ENCODE assay signal across 24 mouse cellular contexts in the genomic region with DNA sequence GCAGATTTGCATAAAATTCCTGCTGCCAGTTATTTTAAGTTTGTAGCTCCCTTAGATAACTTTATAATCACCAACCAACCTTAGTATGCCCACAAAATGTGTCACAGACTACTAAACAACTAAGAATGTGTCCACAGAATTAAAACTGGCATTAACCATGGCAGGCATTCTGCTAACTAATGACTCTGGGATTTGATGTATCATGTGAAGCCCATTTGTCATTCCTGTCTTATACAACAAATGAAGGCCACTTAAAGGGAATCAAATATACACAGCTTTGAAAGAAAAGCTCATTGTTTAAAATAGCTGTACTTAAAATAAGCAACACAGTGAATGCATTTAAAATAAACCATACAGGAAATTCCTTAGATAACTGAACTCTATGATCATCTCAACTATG. TPM values are rescaled to one million over a fixed set of nuclear protein-coding genes. Genes with fewer than 3 reads are reported as not detected.
DNase-seq lines count a peak whose midpoint lies in the region; ATAC-seq and TF ChIP-seq lines count a peak whose summit lies in the region.
"Had no signal": no experiment of that assay in that cellular context is flagged by ENCODE, and none has a peak within 500 bp of the region (broad histone marks: within the 10 kb centered on the region; RNA-seq: fewer than 3 reads in every experiment).

No protein-coding gene starts in this region.

- no peak for TF ChIP-seq CTCF in lung, embryonic 14.5 days (IDR thresholded peaks at IDR 0.05; ENCODE audit: low read depth)
- no peak for TF ChIP-seq CTCF in embryonic fibroblast, embryonic 13.5 days (IDR thresholded peaks at IDR 0.05; ENCODE audit: borderline replicate concordance, insufficient read depth, low read length)

- intact Hi-C loops in left cerebral cortex, postnatal 4 days (cut with DNase I): no loop called here

- peak; percentile 21 for DNase-seq in lung, embryonic 14.5 days
- no peak for DNase-seq in lung, postnatal 25 days (ENCODE audit: low spot score)
- DNase-seq in 3134 (ENCODE audit: extremely low read depth, insufficient read length, low spot score): peak; percentile 16
- peak; percentile 73 for DNase-seq in Muller cell, postnatal 12 days (ENCODE audit: inconsistent ontology term)
- no peak for DNase-seq in left cerebral cortex, postnatal 4 days
- DNase-seq: adrenal gland, adult 8-10 months; adrenal gland, postnatal 36 days; cerebellum, adult 9-10 months; cerebellum, postnatal 25 days; gastrocnemius, postnatal 10 days; gastrocnemius, postnatal 36 days; heart, adult 2 months had no signal

- H3K4me1 ChIP-seq in lung, embryonic 14.5 days (ENCODE audit: insufficient read depth): peaks cover 3% of the 10 kb centered on the region; the same call in 1 of the 2 replicates
- H3K4me1 ChIP-seq in embryonic fibroblast, embryonic 13.5 days (ENCODE audit: control insufficient read depth, insufficient read depth, low read length): peaks cover 6% of the 10 kb centered on the region; the same call in 1 of the 2 replicates
- H3K4me1 ChIP-seq in neural tube, embryonic 15.5 days: no peaks in the 10 kb centered on the region
- H3K4me1 ChIP-seq: embryonic facial prominence, embryonic 12.5 days; embryonic facial prominence, embryonic 15.5 days; forebrain, embryonic 12.5 days; forebrain, embryonic 15.5 days; hindbrain, embryonic 12.5 days; hindbrain, embryonic 15.5 days had no signal

- TF ChIP-seq POLR2A in embryonic fibroblast, embryonic 13.5 days (IDR thresholded peaks at IDR 0.05; ENCODE audit: low read depth, low read length): no peak

- H3K4me2 ChIP-seq in lung, embryonic 14.5 days: no peak overlapping the region
- no peak overlapping the region for H3K4me2 ChIP-seq in neural tube, embryonic 15.5 days
- H3K4me2 ChIP-seq: embryonic facial prominence, embryonic 12.5 days; embryonic facial prominence, embryonic 15.5 days; forebrain, embryonic 12.5 days; forebrain, embryonic 15.5 days; heart, embryonic 13.5 days; hindbrain, embryonic 12.5 days; hindbrain, embryonic 15.5 days had no signal

- no peaks in the 10 kb centered on the region for H3K27me3 ChIP-seq in lung, embryonic 14.5 days (ENCODE audit: insufficient read depth, low read length)
- no peaks in the 10 kb centered on the region for H3K27me3 ChIP-seq in neural tube, embryonic 15.5 days (replicated peaks)
- H3K27me3 ChIP-seq: embryonic facial prominence, embryonic 12.5 days; embryonic facial prominence, embryonic 15.5 days; forebrain, embryonic 12.5 days; forebrain, embryonic 15.5 days; heart, embryonic 13.5 days; hindbrain, embryonic 12.5 days; hindbrain, embryonic 15.5 days had no signal

- no peak overlapping the region for H3K27ac ChIP-seq in lung, embryonic 14.5 days (ENCODE audit: low read depth)
- H3K27ac ChIP-seq in embryonic fibroblast, embryonic 13.5 days (ENCODE audit: insufficient read depth, low read length): peak overlapping the region; percentile 32; the same call in 1 of the 2 replicates
- no peak overlapping the region for H3K27ac ChIP-seq in neural tube, embryonic 15.5 days (replicated peaks)
- H3K27ac ChIP-seq: embryonic facial prominence, embryonic 12.5 days; embryonic facial prominence, embryonic 15.5 days; forebrain, embryonic 12.5 days; forebrain, embryonic 15.5 days; heart, adult 2 months; heart, embryonic 10.5 days; heart, embryonic 13.5 days; hindbrain, embryonic 12.5 days; hindbrain, embryonic 15.5 days had no signal

- H3K36me3 ChIP-seq in lung, embryonic 14.5 days (ENCODE audit: insufficient read depth): peaks cover 8% of the 10 kb centered on the region
- H3K36me3 ChIP-seq in neural tube, embryonic 15.5 days: peaks cover 5% of the 10 kb centered on the region; the same call in 1 of the 2 replicates
- H3K36me3 ChIP-seq: hindbrain, embryonic 12.5 days had no signal

- no peak for ATAC-seq in lung, embryonic 14.5 days (ENCODE audit: insufficient read depth)
- ATAC-seq in neural tube, embryonic 15.5 days (ENCODE audit: low FRiP score): no peak
- ATAC-seq: activated CD4-positive, CD25-positive, alpha-beta regulatory T cell, adult 4 months; forebrain, embryonic 15.5 days had no signal

- H3K9ac ChIP-seq in lung, embryonic 14.5 days: no peak overlapping the region
- no peak overlapping the region for H3K9ac ChIP-seq in neural tube, embryonic 15.5 days (replicated peaks)
- H3K9ac ChIP-seq: embryonic facial prominence, embryonic 12.5 days; embryonic facial prominence, embryonic 15.5 days; forebrain, embryonic 12.5 days; forebrain, embryonic 15.5 days; heart, embryonic 13.5 days; hindbrain, embryonic 12.5 days; hindbrain, embryonic 15.5 days had no signal

- H3K4me3 ChIP-seq in lung, embryonic 14.5 days (ENCODE audit: low read depth, low read length): no peak overlapping the region
- no peak overlapping the region for H3K4me3 ChIP-seq in embryonic fibroblast, embryonic 13.5 days (ENCODE audit: insufficient read depth, low read length)
- no peak overlapping the region for H3K4me3 ChIP-seq in neural tube, embryonic 15.5 days (replicated peaks)
- H3K4me3 ChIP-seq: embryonic facial prominence, embryonic 12.5 days; embryonic facial prominence, embryonic 15.5 days; erythroblast, embryonic 14.5 days; forebrain, embryonic 12.5 days; forebrain, embryonic 15.5 days; heart, adult 2 months; heart, embryonic 10.5 days; heart, embryonic 13.5 days; hindbrain, embryonic 12.5 days; hindbrain, embryonic 15.5 days had no signal

- no peaks in the 10 kb centered on the region for H3K9me3 ChIP-seq in lung, embryonic 14.5 days (ENCODE audit: low read depth, low read length)
- H3K9me3 ChIP-seq in neural tube, embryonic 15.5 days (replicated peaks): no peaks in the 10 kb centered on the region
- H3K9me3 ChIP-seq: embryonic facial prominence, embryonic 12.5 days; embryonic facial prominence, embryonic 15.5 days; forebrain, embryonic 12.5 days; forebrain, embryonic 15.5 days; heart, embryonic 10.5 days; heart, embryonic 13.5 days; hindbrain, embryonic 12.5 days; hindbrain, embryonic 15.5 days had no signal

RNA-seq across cellular contexts. Expression of a gene that starts 44.0 kb away (rescaled TPM):
- 43.5 and 46.5 TPM in 2 replicates for polyA plus RNA-seq in lung, embryonic 14.5 days (2014; fragmentation: Nextera tagmentation; extraction: Ambion mirVana)
- polyA plus RNA-seq in embryonic fibroblast, embryonic 13.5 days (2011; ENCODE audit: insufficient read length, low read depth, missing spikeins): 135 TPM in 2 replicates
- total RNA-seq in left cerebral cortex, postnatal 4 days (2021): 100 to 1,000 TPM in 1 of 2 experiments, 10 to 100 TPM in 1; 89.4 to 103 TPM
- 57.3 and 62.1 TPM in 2 replicates for polyA plus RNA-seq in neural tube, embryonic 15.5 days (2015; fragmentation: Nextera tagmentation; extraction: Ambion mirVana)

Comparison
In these comparisons a context has a peak if more than half of its experiments do, and no peak if none do; other contexts are left out.
1. DNase-seq: peak in lung, embryonic 14.5 days (single experiment), 3134 (single experiment) and Muller cell, postnatal 12 days (single experiment); none in lung, postnatal 25 days (single experiment) and left cerebral cortex, postnatal 4 days (single experiment).